Mouse (Mus musculus): ENCODE results near the gene Traf4.
"Not testable (repeated sequence)": the region's sequence is repeated elsewhere in the genome, so short reads cannot be mapped to it uniquely, and the experiment has no call there.

Gene Traf4

GRCm38 (mm10) chr11:78135314-78135713, 30.1 kb downstream of the Traf4 start:
- DNase-seq, result not testable (repeated sequence)

GRCm38 (mm10) chr11:78134344-78134743, 31.0 kb downstream of the Traf4 start:
- no peak for DNase-seq

DNA sequence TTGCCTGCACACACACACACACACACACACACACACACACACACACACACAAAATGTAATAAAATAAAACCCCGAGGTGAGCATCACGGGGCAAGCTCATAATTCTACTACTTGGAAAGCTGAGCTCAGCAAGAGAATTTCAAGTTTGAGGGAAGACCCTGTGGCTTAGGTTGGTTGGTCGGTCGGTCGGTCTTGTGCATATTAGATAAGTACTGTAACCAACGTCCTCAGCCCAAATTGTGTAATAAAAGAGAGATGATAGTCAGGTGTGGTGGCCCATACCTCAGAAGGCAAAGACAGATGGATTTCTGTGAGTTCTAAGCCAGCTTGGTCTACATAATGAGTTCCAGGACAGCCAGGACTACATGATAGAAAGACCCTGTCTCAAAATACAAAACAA, 31.5 kb downstream of the Traf4 start:
- no peak for DNase-seq

GRCm38 (mm10) chr11:78129458-78129857, 35.9 kb downstream of the Traf4 start:
- DNase-seq, result no peak

DNA sequence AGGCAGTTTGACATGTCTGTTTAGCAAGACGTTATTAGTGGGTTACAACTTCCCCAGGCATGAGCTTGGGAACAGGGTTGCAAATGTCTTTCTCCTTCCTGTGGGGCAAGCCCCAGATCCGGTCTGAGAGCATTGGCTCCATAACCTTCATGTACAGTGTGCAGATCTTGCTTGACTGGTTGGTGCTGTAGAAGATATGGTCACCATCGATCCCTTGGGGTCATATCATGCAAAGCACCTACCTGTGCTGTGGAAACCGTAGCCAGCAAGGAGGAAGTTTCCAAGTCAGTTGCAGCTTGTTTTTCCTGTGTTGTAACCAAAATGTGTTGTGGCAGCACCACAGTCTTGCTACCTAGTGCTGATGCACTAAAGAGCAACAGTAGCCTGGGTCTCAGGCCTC, 38.6 kb downstream of the Traf4 start:
- DNase-seq, result no peak

- DNase-seq, result no peak
Measured at GRCm38 (mm10) chr11:78125691-78126090, 39.7 kb downstream of the Traf4 start.

DNA sequence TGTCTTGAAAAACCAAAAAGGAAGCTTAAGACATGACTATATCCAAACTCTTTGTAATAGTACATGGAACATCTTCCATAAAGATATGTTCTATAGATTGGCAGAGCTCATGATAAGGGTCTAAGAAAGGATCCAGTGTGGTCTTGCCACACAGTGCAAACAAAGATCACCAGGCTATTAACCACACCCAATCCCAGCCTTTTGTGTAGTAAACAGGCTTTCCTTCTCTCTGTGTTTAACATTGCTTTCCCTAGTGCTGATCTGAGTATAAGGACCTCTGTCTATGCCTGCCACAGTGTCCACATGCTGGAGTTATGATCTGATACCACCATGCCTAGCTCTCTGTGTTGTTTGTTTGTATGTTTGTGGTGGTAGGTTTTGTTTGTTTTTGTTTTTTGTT, 41.6 kb downstream of the Traf4 start:
- DNase-seq, result no peak

DNA sequence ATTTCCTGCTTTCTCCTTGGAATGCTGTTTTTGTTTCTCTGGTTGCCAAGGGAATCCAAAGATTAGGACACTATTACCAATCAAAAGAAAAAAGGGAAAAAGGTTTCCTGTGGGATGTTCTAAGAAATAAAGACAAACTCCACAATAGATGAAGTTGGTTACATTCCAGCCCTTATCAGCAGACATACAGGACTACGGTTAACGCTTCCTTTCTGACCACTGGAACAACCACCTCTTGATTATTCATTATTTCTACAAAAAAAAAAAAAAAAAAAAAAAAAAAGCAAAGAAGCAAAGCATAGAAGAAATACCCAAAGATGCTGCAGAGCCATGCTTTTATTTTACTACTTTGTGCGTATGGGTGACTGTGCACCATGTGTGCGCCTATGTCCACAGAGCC, 42.6 kb downstream of the Traf4 start:
- DNase-seq, result no peak

DNA sequence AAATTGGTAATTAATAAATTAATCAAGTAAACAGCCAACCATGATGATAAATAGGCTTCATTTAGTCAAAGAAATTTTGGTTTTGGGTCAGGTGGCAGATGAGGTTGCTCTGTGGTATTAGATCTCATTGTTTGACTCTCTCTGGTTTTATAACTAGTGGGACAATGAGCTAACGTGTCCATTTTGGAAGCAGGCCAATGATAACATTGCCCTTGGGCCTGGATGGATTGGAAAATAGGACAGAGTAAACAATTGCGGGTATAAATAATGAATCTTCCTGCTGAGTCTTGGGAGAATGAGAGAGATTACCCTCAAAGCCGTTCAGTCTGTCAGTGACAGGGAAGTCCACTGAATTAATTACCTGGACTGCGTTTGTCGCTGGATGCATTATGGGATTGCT, 44.2 kb downstream of the Traf4 start:
- no peak for DNase-seq

DNA sequence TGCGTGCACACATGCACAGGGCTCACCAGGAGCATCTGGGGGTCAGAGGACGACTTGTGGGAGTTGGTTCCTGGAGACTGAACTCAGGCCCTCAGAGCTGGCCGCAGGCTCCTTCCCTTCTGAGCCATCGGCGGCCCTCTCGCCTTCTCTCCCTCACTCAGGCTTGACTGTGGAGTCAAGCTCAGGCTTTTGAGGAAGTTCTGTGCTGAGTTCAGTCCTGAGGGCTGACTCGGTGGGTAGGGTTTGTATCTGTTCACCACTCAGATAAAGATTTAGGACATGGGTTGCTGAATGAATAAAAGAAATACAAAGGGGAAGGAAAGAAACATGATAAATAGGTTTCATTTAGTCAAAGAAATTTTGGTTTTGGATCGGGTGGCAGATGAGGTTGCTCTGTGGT, 45.5 kb downstream of the Traf4 start:
- no peak for DNase-seq

- no peak for DNase-seq
Measured at GRCm38 (mm10) chr11:78118467-78118866, 46.9 kb downstream of the Traf4 start.

- DNase-seq, result no peak
Measured at GRCm38 (mm10) chr11:78116146-78116410, 49.3 kb downstream of the Traf4 start.

GRCm38 (mm10) chr11:78115367-78116145, 49.8 kb downstream of the Traf4 start:
- peak; percentile 86 for DNase-seq

GRCm38 (mm10) chr11:78114676-78115366, 50.6 kb downstream of the Traf4 start:
- DNase-seq, result no peak

DNA sequence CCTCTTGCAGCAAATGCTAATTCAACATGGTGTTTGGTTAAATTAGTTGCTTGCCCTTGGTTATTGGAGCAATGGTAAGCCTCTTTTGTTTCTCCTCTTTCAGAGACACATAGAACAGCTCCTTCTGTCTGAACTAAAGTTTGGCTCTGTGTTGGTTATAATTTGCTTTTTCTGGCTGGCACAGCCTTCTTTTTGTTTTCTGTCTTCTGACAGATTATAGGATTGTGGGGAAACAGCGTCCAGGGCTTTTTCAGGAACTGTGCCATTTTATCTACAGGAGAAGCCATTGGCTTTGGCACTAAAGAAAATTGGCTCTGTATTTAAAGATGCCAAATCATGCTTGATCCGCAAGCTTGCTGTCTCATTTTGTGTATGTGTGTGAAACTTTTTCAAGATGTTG, 51.8 kb downstream of the Traf4 start:
- DNase-seq, result no peak
